Mouse (Mus musculus): ENCODE results near the gene A030003K21Rik.

Gene A030003K21Rik

DNA sequence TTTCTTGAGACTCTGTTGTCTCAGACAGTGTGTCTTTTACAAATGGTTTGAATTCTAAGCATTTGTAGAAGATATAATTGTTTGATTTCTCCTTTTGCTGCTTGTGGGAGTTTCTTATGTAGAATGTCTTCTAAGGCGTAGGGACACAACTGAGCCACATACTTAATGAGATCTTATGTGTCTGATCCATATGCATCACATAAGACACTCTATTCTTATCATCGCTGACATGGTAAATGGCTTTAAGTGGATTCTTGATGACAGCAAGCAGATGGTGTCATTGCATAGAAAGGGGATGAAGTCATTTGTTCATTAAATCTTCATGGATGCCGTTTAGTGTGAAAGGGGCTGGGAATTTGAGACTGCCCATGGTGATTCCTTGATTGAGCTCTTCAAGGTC is 37.3 kb downstream of the A030003K21Rik start:
- no peak for DNase-seq

DNA sequence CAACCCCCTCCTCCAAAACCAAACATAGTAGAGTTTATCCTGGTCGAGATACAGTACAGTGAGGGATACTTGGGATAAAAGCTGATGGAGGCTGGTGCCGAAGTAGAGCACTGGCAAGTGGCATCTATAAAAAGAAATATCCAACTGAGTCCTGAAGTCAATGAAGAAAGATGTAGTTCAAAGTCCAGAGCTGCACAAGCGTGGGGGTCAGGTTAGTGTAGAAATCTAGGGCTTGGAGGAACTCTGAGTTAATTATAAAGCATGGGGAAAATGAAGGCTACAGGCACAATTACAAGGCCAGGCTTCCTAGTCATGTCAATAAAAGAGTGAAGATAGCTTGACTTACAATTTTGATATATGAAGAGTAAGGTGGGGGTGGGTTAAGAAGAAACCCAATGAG is 42.0 kb downstream of the A030003K21Rik start:
- no peak for DNase-seq

DNA sequence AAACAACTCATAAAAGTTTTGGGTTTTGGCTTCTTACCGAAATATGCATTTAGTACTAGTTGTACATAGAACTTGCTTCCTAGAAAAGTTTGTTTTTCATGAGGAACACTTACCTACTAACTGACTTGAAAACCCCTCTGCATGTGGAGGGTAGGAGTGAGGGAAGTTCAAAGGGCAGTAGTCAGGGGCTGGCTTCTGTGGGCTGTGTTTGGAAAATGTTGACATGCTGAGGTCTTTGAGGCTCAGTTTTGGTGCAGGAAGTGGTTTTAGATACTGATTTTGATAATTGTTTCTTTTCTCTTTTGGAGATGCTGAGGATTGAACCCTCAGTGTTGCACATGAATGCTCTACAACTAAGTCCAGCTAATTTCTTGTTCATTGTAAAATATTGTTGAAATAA is 42.6 kb downstream of the A030003K21Rik start:
- DNase-seq = no peak

DNA sequence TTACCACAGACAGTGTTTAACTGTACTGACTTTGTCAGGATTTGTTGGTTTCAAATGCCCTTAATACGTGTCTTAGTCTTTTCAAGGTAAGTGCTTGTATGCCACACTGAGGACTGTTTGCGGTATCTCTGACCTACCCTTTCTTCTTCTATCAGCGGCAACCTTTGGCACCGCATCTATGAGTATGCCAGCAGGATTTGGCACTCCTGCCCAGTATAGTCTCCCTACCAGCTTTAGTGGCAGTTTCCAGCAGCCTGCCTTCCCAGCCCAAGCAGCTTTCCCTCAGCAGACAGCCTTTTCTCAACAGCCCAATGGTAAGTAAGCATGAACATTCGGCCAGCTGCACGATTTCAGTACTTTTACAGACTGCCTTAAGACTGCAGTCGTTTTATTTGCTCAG is 49.9 kb downstream of the A030003K21Rik start:
- no peak for DNase-seq

Measured in kidney, postnatal 4 days (tissue).